13 mouse cellular contexts compared by ENCODE assay signal in genomic region chr10:40762624-40763023, GRCm38 (mm10).
A peak's percentile ranks its signal among the peaks of the same experiment; 100 is the strongest.
DNase-seq lines count a peak whose midpoint lies in the region; ATAC-seq lines count a peak whose summit lies in the region.
"Had no signal": no experiment of that assay in that cellular context is flagged by ENCODE, and none has a peak within 500 bp of the region (broad histone marks: within the 10 kb centered on the region; RNA-seq: fewer than 3 reads in every experiment).

No protein-coding gene starts in this region.

- H3K4me1 ChIP-seq in embryonic facial prominence, embryonic 11.5 days (ENCODE audit: control insufficient read depth, insufficient read depth, low read length): no peaks in the 10 kb centered on the region
- peaks cover 17% of the 10 kb centered on the region for H3K4me1 ChIP-seq in embryonic facial prominence, embryonic 10.5 days
- H3K4me1 ChIP-seq in limb, embryonic 13.5 days: peaks cover 38% of the 10 kb centered on the region

- no peaks in the 10 kb centered on the region for H3K36me3 ChIP-seq in embryonic facial prominence, embryonic 11.5 days (replicated peaks; ENCODE audit: control insufficient read depth, insufficient read depth, low read depth, low read length)
- H3K36me3 ChIP-seq in embryonic facial prominence, embryonic 10.5 days (replicated peaks): no peaks in the 10 kb centered on the region
- H3K36me3 ChIP-seq in limb, embryonic 13.5 days: no peaks in the 10 kb centered on the region
- H3K36me3 ChIP-seq: limb, embryonic 15.5 days had no signal

- H3K4me3 ChIP-seq in embryonic facial prominence, embryonic 11.5 days (ENCODE audit: low read depth, low read length): no peak overlapping the region
- no peak overlapping the region for H3K4me3 ChIP-seq in embryonic facial prominence, embryonic 10.5 days
- H3K4me3 ChIP-seq in limb, embryonic 13.5 days: no peak overlapping the region
- H3K4me3 ChIP-seq: erythroblast, embryonic 14.5 days; limb, embryonic 15.5 days had no signal

- no peaks in the 10 kb centered on the region for H3K9me3 ChIP-seq in embryonic facial prominence, embryonic 11.5 days (replicated peaks; ENCODE audit: control insufficient read depth, low read length)
- H3K9me3 ChIP-seq in embryonic facial prominence, embryonic 10.5 days: no peaks in the 10 kb centered on the region
- H3K9me3 ChIP-seq in limb, embryonic 13.5 days: no peaks in the 10 kb centered on the region
- H3K9me3 ChIP-seq: limb, embryonic 15.5 days had no signal

- no peaks in the 10 kb centered on the region for H3K27me3 ChIP-seq in embryonic facial prominence, embryonic 11.5 days (ENCODE audit: control insufficient read depth, insufficient read depth, low read length)
- no peaks in the 10 kb centered on the region for H3K27me3 ChIP-seq in embryonic facial prominence, embryonic 10.5 days (replicated peaks; ENCODE audit: low read depth, poor library complexity, severe bottlenecking)
- no peaks in the 10 kb centered on the region for H3K27me3 ChIP-seq in limb, embryonic 13.5 days
- H3K27me3 ChIP-seq: limb, embryonic 15.5 days had no signal

- no peak overlapping the region for H3K9ac ChIP-seq in embryonic facial prominence, embryonic 11.5 days (replicated peaks; ENCODE audit: low read length)
- H3K9ac ChIP-seq in limb, embryonic 13.5 days: no peak overlapping the region
- H3K9ac ChIP-seq: limb, embryonic 15.5 days had no signal

- H3K4me2 ChIP-seq in embryonic facial prominence, embryonic 11.5 days (ENCODE audit: low read depth, low read length): no peak overlapping the region
- peak overlapping the region; percentile 32; the same call in 1 of the 2 replicates for H3K4me2 ChIP-seq in limb, embryonic 13.5 days (replicated peaks)
- H3K4me2 ChIP-seq: limb, embryonic 15.5 days had no signal

- H3K27ac ChIP-seq in embryonic facial prominence, embryonic 11.5 days (replicated peaks; ENCODE audit: low read depth, low read length): no peak overlapping the region
- no peak overlapping the region for H3K27ac ChIP-seq in embryonic facial prominence, embryonic 10.5 days (replicated peaks)
- peak overlapping the region; percentile 39; the same call in 1 of the 2 replicates for H3K27ac ChIP-seq in limb, embryonic 13.5 days
- H3K27ac ChIP-seq: macrophage had no signal

- peak; percentile 32 for DNase-seq in embryonic facial prominence, embryonic 11.5 days (ENCODE audit: low spot score)
- no peak for DNase-seq in embryonic facial prominence, embryonic 10.5 days (ENCODE audit: low spot score)
- peak; percentile 51 to 59 for DNase-seq in right cerebral cortex, adult 2 months (ENCODE audit: low spot score in 2 of 2)
- DNase-seq in right cerebral cortex, postnatal 14 days: no peak
- DNase-seq in thymus, postnatal 25 days: no peak
- DNase-seq in thymus, postnatal 14 days: no peak
- DNase-seq in embryo, embryonic 9.5 days (ENCODE audit: extremely low spot score): no peak
- DNase-seq: cerebellum, adult 8-10 months; kidney, adult 11 months had no signal

- WGBS in embryonic facial prominence, embryonic 11.5 days: 67% methylated on average over 6 of the region's 6 CpGs
- 81% methylated on average over 6 of the region's 6 CpGs for WGBS in embryonic facial prominence, embryonic 10.5 days
- 14% methylated on average over 6 of the region's 6 CpGs for WGBS in limb, embryonic 13.5 days

- no peak for ATAC-seq in embryonic facial prominence, embryonic 11.5 days (replicated peaks; ENCODE audit: insufficient number of reproducible peaks, low FRiP score, low TSS enrichment, low read depth)
- peak; percentile 85 for ATAC-seq in limb, embryonic 13.5 days (ENCODE audit: low FRiP score, low read depth)

Comparison
In these comparisons a context has a peak if more than half of its experiments do, and no peak if none do; other contexts are left out.
1. DNase-seq: peak in embryonic facial prominence, embryonic 11.5 days (single experiment) and right cerebral cortex, adult 2 months (2 of 2); none in embryonic facial prominence, embryonic 10.5 days (single experiment), right cerebral cortex, postnatal 14 days (single experiment), thymus, postnatal 25 days (single experiment), thymus, postnatal 14 days (single experiment) and embryo, embryonic 9.5 days (single experiment).